Mouse (Mus musculus) fibroblast of lung, adult 2 months (primary cell): ENCODE results near the gene Agbl4.
A peak's percentile ranks its signal among the peaks of the same experiment; 100 is the strongest.

Experiments
- DNase-seq: peaks from one replicate; pipeline ENCODE4 v3.0.0-alpha.2; 2011; ENCODE audit warnings: low read depth

Gene Agbl4

GRCm38 (mm10) chr4:111280936-111281335 lies 883.5 kb downstream of the Agbl4 start:
- DNase-seq, result no peak

GRCm38 (mm10) chr4:111281836-111282235 lies 884.4 kb downstream of the Agbl4 start:
- DNase-seq, result no peak

GRCm38 (mm10) chr4:111284625-111285024 lies 887.2 kb downstream of the Agbl4 start:
- DNase-seq, result no peak

- no peak for DNase-seq
These were observed 897.2 kb downstream of the Agbl4 start for GRCm38 (mm10) chr4:111294528-111295241.

- DNase-seq, result no peak
These were observed 909.1 kb downstream of the Agbl4 start for GRCm38 (mm10) chr4:111306518-111306917.

- no peak for DNase-seq
These were observed 909.7 kb downstream of the Agbl4 start for GRCm38 (mm10) chr4:111307166-111307565.

- DNase-seq, result no peak
These were observed 910.2 kb downstream of the Agbl4 start for GRCm38 (mm10) chr4:111307633-111308032.

GRCm38 (mm10) chr4:111308572-111309288 lies 911.3 kb downstream of the Agbl4 start:
- no peak for DNase-seq

- no peak for DNase-seq
These were observed 929.6 kb downstream of the Agbl4 start for GRCm38 (mm10) chr4:111327094-111327493.

- peak; percentile 2 for DNase-seq
These were observed 930.4 kb downstream of the Agbl4 start for GRCm38 (mm10) chr4:111327760-111328373.

- no peak for DNase-seq
These were observed 932.0 kb downstream of the Agbl4 start for GRCm38 (mm10) chr4:111329501-111329900.

- no peak for DNase-seq
These were observed 935.4 kb downstream of the Agbl4 start for GRCm38 (mm10) chr4:111332864-111333263.

- DNase-seq, result no peak
These were observed 952.5 kb downstream of the Agbl4 start for GRCm38 (mm10) chr4:111349965-111350364.

GRCm38 (mm10) chr4:111350615-111351525 lies 953.4 kb downstream of the Agbl4 start:
- DNase-seq, result no peak

GRCm38 (mm10) chr4:111356584-111357115 lies 959.2 kb downstream of the Agbl4 start:
- no peak for DNase-seq

- DNase-seq, result no peak
These were observed 959.7 kb downstream of the Agbl4 start for GRCm38 (mm10) chr4:111357176-111357575.

- no peak for DNase-seq
These were observed 966.7 kb downstream of the Agbl4 start for GRCm38 (mm10) chr4:111364199-111364598.

GRCm38 (mm10) chr4:111367771-111368170 lies 970.3 kb downstream of the Agbl4 start:
- DNase-seq, result no peak

GRCm38 (mm10) chr4:111377159-111377558 lies 979.7 kb downstream of the Agbl4 start:
- DNase-seq, result no peak

GRCm38 (mm10) chr4:111378071-111378470 lies 980.6 kb downstream of the Agbl4 start:
- DNase-seq, result no peak

GRCm38 (mm10) chr4:111383101-111383500 lies 985.6 kb downstream of the Agbl4 start:
- no peak for DNase-seq

GRCm38 (mm10) chr4:111390736-111391135 lies 993.3 kb downstream of the Agbl4 start:
- no peak for DNase-seq
